Mouse (Mus musculus) midbrain, embryonic 16.5 days (tissue): Measurements from ENCODE around the gene Cxcr5. TPM values are rescaled to one million over a fixed set of nuclear protein-coding genes. Genes with fewer than 3 reads are reported as not detected.
A peak's percentile ranks its signal among the peaks of the same experiment; 100 is the strongest.

Experiments used
- ATAC-seq: fragments of 200-750 bp; cut with Nextera tagmentation; 2 replicates; pipeline ENCODE4 v1.8.0; 2017; ENCODE audit warnings: moderate TSS enrichment
- H3K27ac ChIP-seq: fragments of 300-500 bp; sonication (generic); 2 replicates; pipeline ENCODE4 v1.5.1; 2014; ENCODE audit warnings: mild to moderate bottlenecking, low read length, mixed read lengths
- H3K27me3 ChIP-seq: fragments of 300-500 bp; sonication (generic); 2 replicates; pipeline ENCODE4 v1.6.1; 2014; ENCODE audit warnings: low read depth, low read length, mixed read lengths; ENCODE audit not compliant: control insufficient read depth, insufficient read depth
- H3K36me3 ChIP-seq: fragments of 300-500 bp; sonication (generic); 2 replicates; pipeline ENCODE4 v1.6.1; 2014; ENCODE audit warnings: mild to moderate bottlenecking, low read length, moderate library complexity, mixed read lengths; ENCODE audit not compliant: control insufficient read depth, insufficient read depth
- H3K4me1 ChIP-seq: fragments of 300-500 bp; sonication (generic); 2 replicates; pipeline ENCODE4 v1.6.1; 2014; ENCODE audit warnings: mild to moderate bottlenecking, low read length, mixed read lengths; ENCODE audit not compliant: control insufficient read depth, insufficient read depth
- H3K4me2 ChIP-seq: fragments of 300-500 bp; sonication (generic); 2 replicates; pipeline ENCODE4 v1.6.1; 2014; ENCODE audit warnings: mild to moderate bottlenecking, low read length, mixed read lengths
- H3K4me3 ChIP-seq: fragments of 300-500 bp; sonication (generic); 2 replicates; pipeline ENCODE4 v1.5.1; 2014; ENCODE audit warnings: low read depth, mild to moderate bottlenecking, low read length, moderate library complexity, mixed read lengths
- H3K9ac ChIP-seq: fragments of 300-500 bp; sonication (generic); 2 replicates; pipeline ENCODE4 v1.6.1; 2014; ENCODE audit warnings: low read depth, low read length, mixed read lengths
- H3K9me3 ChIP-seq: fragments of 300-500 bp; sonication (generic); replicated peaks from 2 replicates; pipeline ENCODE4 v1.6.1; 2014; ENCODE audit warnings: mild to moderate bottlenecking, low read length, mixed read lengths; ENCODE audit not compliant: control insufficient read depth, poor library complexity, severe bottlenecking
- WGBS: fragments of 180-500 bp; shearing (Covaris S2); extraction: QIAGEN DNeasy Blood & Tissue Kit; methylation state at CpG from one replicate; pipeline ENCODE4 v1.1.7; 2014; 5-methylcytosine and 5-hydroxymethylcytosine counted together
- polyA plus RNA-seq: library from polyadenylated mRNA; unstranded; fragments of >200 nt; fragmentation: Nextera tagmentation; extraction: Ambion mirVana; gene quantifications from 2 replicates; pipeline ENCODE4 v1.2.1, GENCODE M21; 2015

The Cxcr5 gene
- polyA plus RNA-seq, 1 experiment from 2014 or later = not detected

- no peak overlapping the region for H3K4me3 ChIP-seq
- no peaks in the 10 kb centered on the region for H3K9me3 ChIP-seq
- no peak overlapping the region for H3K27ac ChIP-seq
- no peak overlapping the region for H3K9ac ChIP-seq
- H3K4me1 ChIP-seq = peaks cover 9% of the 10 kb centered on the region
- no peak for ATAC-seq
- H3K36me3 ChIP-seq = no peaks in the 10 kb centered on the region
- H3K27me3 ChIP-seq = no peaks in the 10 kb centered on the region
- WGBS = 94% methylated on average over 3 of the region's 3 CpGs
- no peak overlapping the region for H3K4me2 ChIP-seq
These were observed 85.7 kb downstream of the Cxcr5 start for GRCm38 (mm10) chr9:44475936-44476335.

- Histone ChIP-seq H3K4me2 (no peak overlapping the region), H3K4me3 (no peak overlapping the region), H3K9ac (no peak overlapping the region), H3K27me3 (no peaks in the 10 kb centered on the region), H3K4me1 (peaks cover 9% of the 10 kb centered on the region), H3K36me3 (no peaks in the 10 kb centered on the region), H3K27ac (no peak overlapping the region), H3K9me3 (no peaks in the 10 kb centered on the region)
- no peak for ATAC-seq
- 41% methylated on average over 1 of the region's 1 CpGs for WGBS
These were observed 87.3 kb downstream of the Cxcr5 start for GRCm38 (mm10) chr9:44474327-44474726.

- Histone ChIP-seq H3K36me3 (no peaks in the 10 kb centered on the region), H3K4me1 (peaks cover 20% of the 10 kb centered on the region), H3K9me3 (no peaks in the 10 kb centered on the region), H3K4me2 (no peak overlapping the region), H3K27ac (no peak overlapping the region), H3K4me3 (no peak overlapping the region), H3K27me3 (no peaks in the 10 kb centered on the region), H3K9ac (no peak overlapping the region)
- no peak for ATAC-seq
- WGBS = 62% methylated on average over 3 of the region's 3 CpGs
These were observed 88.5 kb downstream of the Cxcr5 start for GRCm38 (mm10) chr9:44473184-44473583.

- Histone ChIP-seq H3K9ac (0 out of 2 replicates have a peak overlapping the region, but pooled peaks have one; percentile 8), H3K9me3 (no peaks in the 10 kb centered on the region), H3K4me1 (peaks cover 13% of the 10 kb centered on the region), H3K36me3 (no peaks in the 10 kb centered on the region), H3K4me2 (peak overlapping the region; percentile 17; the same call in 1 of the 2 replicates), H3K27me3 (no peaks in the 10 kb centered on the region), H3K4me3 (no peak overlapping the region), H3K27ac (peak overlapping the region; percentile 79)
- ATAC-seq = peak; percentile 68
- 36% methylated on average over 2 of the region's 2 CpGs for WGBS
These were observed 92.9 kb downstream of the Cxcr5 start for GRCm38 (mm10) chr9:44468800-44469199.

- Histone ChIP-seq H3K27ac (peak overlapping the region; percentile 79), H3K27me3 (no peaks in the 10 kb centered on the region), H3K9ac (0 out of 2 replicates have a peak overlapping the region, but pooled peaks have one; percentile 8), H3K9me3 (no peaks in the 10 kb centered on the region), H3K4me2 (no peak overlapping the region), H3K4me1 (peaks cover 13% of the 10 kb centered on the region), H3K4me3 (no peak overlapping the region), H3K36me3 (no peaks in the 10 kb centered on the region)
- ATAC-seq = no peak
- 53% methylated on average over 7 of the region's 7 CpGs for WGBS
These were observed 93.5 kb downstream of the Cxcr5 start for GRCm38 (mm10) chr9:44468224-44468623.

- H3K27ac ChIP-seq = no peak overlapping the region
- no peaks in the 10 kb centered on the region for H3K27me3 ChIP-seq
- H3K4me3 ChIP-seq = no peak overlapping the region
- WGBS = 89% methylated on average over 5 of the region's 5 CpGs
- no peak for ATAC-seq
- H3K4me2 ChIP-seq = no peak overlapping the region
- H3K9ac ChIP-seq = no peak overlapping the region
- H3K4me1 ChIP-seq = peaks cover 11% of the 10 kb centered on the region
- H3K9me3 ChIP-seq = no peaks in the 10 kb centered on the region
- no peaks in the 10 kb centered on the region for H3K36me3 ChIP-seq
These were observed 99.7 kb downstream of the Cxcr5 start for GRCm38 (mm10) chr9:44461950-44462349.

Other genes with a start within 250 kb of the Cxcr5 start
- 22.3 and 24.8 TPM in 2 replicates for gene C2cd2l, start 241.6 kb downstream of the Cxcr5 start, polyA plus RNA-seq
- gene Dpagt1, start 235.9 kb downstream of the Cxcr5 start, polyA plus RNA-seq = 36.1 and 39.6 TPM in 2 replicates
- gene H2afx, start 227.2 kb downstream of the Cxcr5 start, polyA plus RNA-seq = 112 and 124 TPM in 2 replicates
- 54.7 and 56.2 TPM in 2 replicates for gene Hmbs, start 217.6 kb downstream of the Cxcr5 start, polyA plus RNA-seq
- gene Vps11, start 200.2 kb downstream of the Cxcr5 start, polyA plus RNA-seq = 40.6 and 45.6 TPM in 2 replicates
- 26.8 and 28.2 TPM in 2 replicates for gene Hyou1, start 182.4 kb downstream of the Cxcr5 start, polyA plus RNA-seq
- gene Slc37a4, start 165.0 kb downstream of the Cxcr5 start, polyA plus RNA-seq = 43.1 and 46.6 TPM in 2 replicates
- gene Rps25, start 154.7 kb downstream of the Cxcr5 start, polyA plus RNA-seq = 826 and 926 TPM in 2 replicates
- gene Trappc4, start 154.3 kb downstream of the Cxcr5 start, polyA plus RNA-seq = 330 and 343 TPM in 2 replicates
- 35.7 and 39.2 TPM in 2 replicates for gene Ccdc84, start 143.3 kb downstream of the Cxcr5 start, polyA plus RNA-seq
- gene Foxr1, start 120.7 kb downstream of the Cxcr5 start, polyA plus RNA-seq = not detected in 2 replicates
- gene Upk2, start 106.9 kb downstream of the Cxcr5 start, polyA plus RNA-seq = not detected in 2 replicates
- 10.7 and 10.8 TPM in 2 replicates for gene Bcl9l, start 79.1 kb downstream of the Cxcr5 start, polyA plus RNA-seq
- gene Ddx6, start 43.0 kb upstream of the Cxcr5 start, polyA plus RNA-seq = 15.2 and 19.1 TPM in 2 replicates
- gene Treh, start 111.4 kb upstream of the Cxcr5 start, polyA plus RNA-seq = not detected in 2 replicates
- 48.1 and 51.7 TPM in 2 replicates for gene Phldb1, start 173.3 kb upstream of the Cxcr5 start, polyA plus RNA-seq
- 140 and 146 TPM in 2 replicates for gene Arcn1, start 206.0 kb upstream of the Cxcr5 start, polyA plus RNA-seq
- 188 and 193 TPM in 2 replicates for gene Ift46, start 206.0 kb upstream of the Cxcr5 start, polyA plus RNA-seq
- 16.0 and 19.8 TPM in 2 replicates for gene Tmem25, start 237.4 kb upstream of the Cxcr5 start, polyA plus RNA-seq
- 0.25 TPM in 1 of 2 replicates, not detected in the other for gene Ttc36, start 241.2 kb upstream of the Cxcr5 start, polyA plus RNA-seq